Mouse (Mus musculus) megakaryocyte-erythroid progenitor cell, adult 5-6 weeks (primary cell): ENCODE measurements around the gene Amd1. TPM values are rescaled to one million over a fixed set of nuclear protein-coding genes. Genes with fewer than 3 reads are reported as not detected.

Experiments
- ATAC-seq: replicated peaks from 2 replicates; pipeline ENCODE4 v1.8.0; 2016; ENCODE audit warnings: mild to moderate bottlenecking, inconsistent platforms; ENCODE audit not compliant: severe bottlenecking, poor library complexity, low FRiP score, low TSS enrichment
- total RNA-seq, 2 experiments: library from RNA; stranded (forward) in 1 of 2; stranded (reverse) in 1 of 2; fragments of 200-1000, 215-1000 nt in 1 of 2; fragments of >200 nt in 1 of 2; fragmentation: Nextera tagmentation in 1 of 2; gene quantifications; 2 replicates each; pipeline ENCODE4 v1.2.3; 2014 to 2017

Gene Amd1
- total RNA-seq, 2 experiments from 2014 or later, result 196 to 272 TPM

DNA sequence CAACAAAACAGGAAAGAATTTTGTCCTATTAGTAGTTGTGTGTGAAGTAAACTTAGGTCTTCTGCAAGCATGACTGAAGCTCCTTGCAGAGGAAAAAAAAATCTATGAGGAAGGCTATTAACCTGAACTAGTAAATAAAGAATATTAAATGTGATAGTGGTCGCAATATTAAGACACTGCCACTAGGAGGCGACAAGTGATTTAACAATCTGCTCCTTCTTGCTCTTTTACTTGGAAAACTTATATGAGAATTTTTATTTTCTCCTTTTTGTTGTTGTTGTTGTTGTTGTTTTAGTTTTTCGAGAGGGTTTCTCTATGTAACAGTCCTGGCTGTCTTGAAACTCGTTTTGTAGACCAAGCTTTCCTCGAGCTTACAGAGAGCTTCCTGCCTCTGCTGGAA lies 43.0 kb downstream of the Amd1 start:
- peak; percentile 60 for ATAC-seq

DNA sequence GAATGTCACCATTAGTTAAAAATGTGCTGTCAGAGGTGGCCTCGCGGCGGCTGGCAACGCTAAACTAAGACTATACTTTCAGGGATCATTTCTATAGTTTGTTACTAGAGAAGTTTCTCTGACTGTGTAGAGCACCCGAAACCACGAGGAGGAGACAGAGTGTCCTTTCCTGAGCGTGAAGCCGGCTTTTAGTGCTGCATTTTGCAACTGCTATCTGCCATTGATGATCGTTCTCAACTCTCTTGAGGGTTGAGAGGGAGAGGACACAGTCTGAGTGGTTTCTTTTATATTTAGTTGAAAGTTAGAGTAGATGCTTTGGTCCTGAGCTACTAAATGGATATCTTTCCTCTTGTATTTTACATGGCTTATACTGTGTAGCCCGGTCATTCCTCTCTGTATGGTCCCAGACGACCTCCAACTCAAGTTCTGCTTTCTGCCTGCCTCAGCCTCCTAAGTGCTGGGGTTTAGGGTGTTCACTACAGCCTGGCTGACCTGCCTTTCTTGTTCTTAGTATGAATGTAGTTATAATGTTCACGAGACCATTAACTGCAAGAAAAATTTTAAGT lies 43.5 kb downstream of the Amd1 start:
- ATAC-seq, result peak; percentile 78

DNA sequence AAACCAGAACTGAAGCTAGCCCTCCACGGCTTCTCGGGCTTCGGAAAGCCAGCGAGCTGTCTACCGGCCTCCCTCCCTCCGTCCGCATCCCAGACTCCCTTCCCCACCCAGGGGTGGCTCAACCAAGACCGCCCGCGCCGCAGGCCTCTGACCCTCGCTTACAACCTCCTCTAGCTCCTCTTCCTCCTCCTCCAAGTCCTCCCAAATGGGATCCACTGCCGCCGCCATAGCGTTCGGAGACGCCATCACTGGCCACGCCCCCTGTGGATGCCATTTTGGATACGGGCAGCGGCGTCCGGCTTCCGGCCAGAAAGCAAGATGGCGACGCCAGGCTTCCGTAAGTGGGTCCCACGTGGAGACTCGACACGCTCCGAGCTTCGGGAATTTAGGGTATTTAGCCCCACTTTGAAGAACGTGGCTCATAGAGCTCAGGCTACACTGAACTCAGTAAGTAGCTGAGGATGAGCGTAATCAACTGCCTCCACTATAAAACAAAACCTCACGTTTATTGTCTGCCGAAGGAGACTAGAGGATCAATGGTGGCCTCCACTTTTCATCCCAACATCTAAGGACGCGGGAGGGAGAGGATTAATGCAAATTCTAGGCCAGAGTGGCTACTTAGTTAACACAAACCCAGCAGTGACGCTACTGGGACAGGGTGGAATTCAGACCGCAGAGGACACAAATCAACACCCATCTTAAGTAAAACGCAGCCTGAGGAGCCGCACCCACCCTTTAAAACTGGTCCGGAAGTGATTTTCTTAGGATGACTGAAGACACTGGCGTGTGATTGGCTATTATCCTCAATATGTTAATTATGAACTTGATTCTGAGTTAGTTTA lies 44.4 kb downstream of the Amd1 start, which contains the start of gene Gtf3c6:
Gtf3c6 (minus strand) TSS at position 695 of the 842 bp plus-strand sequence.
- ATAC-seq, result peak; percentile 57

DNA sequence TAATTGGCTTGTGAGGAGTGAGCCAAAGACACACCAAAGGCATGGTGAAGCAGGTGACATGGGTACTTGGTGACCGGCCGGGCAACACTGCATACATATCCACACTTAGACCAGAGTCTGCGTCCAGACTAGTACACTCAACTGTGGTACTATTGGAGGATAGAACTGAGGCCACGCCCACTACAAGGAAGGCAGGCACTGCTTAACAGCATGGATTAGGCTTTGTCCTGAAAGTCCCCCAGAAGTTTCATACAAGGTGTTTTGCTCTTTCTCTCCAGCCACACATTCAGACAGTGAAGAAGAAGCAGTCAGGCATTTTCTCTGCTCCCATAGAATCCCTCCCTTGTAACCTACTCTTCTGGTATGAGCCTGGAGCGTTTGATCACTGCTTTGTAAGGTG lies 45.3 kb downstream of the Amd1 start:
- ATAC-seq, result peak; percentile 42

DNA sequence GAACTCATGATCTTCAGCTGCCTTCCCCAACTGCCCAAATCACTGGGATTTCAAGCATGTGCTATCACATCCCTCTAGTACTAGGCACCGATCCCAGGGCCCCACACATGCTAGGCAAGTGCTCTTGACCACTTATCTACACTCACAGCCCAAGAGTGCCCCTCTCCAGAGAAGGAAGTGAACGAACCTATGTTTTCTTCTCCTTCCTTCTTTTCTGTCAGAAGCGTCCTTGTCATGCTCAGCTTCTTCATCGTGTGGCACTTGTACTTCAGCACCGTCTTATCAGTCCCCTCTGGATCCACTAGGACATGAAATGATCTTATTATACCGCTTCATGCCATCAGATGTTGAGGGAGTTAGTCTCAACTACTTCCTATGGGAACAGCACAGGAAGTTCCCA lies 51.0 kb downstream of the Amd1 start:
- no peak for ATAC-seq

DNA sequence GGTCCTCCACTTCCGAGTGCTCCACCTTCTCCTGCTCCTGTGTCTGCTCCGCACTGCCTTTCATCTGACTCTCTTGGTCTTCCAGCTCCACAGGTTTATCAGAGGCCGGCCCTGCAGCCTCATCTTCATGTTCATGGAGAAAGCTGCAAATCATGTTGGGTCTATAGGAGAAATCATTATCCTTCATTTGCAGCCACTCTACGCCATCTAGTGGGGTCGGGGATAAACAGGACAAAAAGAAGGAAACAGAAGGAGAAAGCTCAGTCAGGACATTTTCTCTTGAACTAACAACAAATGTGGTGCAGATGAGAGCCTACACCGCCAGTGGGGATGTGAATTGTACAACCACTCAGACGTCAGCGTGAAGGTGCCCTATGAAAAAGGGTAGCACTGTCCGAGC lies 52.4 kb downstream of the Amd1 start:
- ATAC-seq, result no peak

DNA sequence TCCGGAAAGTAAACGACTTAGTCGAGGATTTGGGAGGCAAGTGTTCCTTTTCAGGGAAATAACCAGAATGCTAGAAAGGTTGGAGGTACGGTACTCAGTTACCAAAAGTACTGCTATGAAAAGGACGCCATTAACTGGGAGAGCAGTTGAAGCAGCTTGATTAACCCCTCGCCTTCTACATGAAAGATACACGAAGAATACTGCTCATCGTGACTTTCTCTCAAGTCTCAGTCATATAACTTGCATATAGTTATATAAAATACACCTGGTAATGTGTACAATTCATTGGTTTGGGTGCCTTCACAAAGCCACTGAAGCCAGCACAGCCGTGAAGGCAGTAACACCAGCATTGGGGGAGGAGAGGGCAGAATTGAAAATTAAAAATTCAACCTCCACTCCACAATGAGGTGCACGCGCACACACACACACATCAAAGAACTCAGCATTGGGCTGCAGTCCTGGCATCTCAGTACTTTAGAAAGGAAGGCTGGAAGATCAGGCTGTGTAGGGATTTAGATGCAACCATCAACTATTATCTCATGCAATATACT lies 54.7 kb downstream of the Amd1 start:
- no peak for ATAC-seq

DNA sequence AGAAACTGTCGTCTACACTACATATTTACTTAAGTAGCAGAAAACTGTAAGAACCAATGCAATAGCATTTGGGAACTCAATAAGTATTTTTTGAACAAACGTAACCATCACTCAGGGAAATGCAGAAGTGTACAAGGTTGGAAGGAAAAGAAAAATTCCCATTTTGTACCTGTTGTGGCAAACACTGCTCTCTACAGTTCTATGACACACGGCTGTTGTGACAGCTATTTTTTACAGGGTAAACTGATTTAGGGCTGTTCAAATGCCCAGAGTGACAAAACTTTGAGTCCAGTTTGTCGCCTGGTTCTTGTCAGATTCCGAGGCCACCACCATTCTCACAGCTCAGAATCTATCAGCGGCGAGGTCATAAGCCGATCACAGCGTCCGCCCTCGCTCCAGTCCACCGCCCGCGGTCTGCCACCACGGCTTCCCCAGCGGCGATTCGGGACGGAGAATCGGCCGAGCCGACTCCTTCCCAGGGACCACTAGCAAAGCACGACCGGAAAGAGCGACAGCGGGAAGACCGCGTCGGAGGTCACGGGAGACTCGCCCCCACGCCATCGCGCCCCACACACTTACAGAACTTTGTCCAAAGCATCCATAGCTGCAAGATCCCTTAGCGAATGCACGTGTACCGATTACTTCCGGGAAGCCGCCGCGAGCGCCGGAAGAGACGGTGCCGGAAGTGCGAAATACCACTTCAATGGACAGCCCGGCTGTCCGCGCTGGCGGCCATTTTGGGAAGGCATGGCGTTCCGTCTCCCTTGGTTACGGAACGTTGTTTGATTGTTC lies 55.4 kb downstream of the Amd1 start, which contains the start of gene Rpf2:
Rpf2 (minus strand) TSS at position 663 of the 792 bp plus-strand sequence.
- peak; percentile 93 for ATAC-seq

DNA sequence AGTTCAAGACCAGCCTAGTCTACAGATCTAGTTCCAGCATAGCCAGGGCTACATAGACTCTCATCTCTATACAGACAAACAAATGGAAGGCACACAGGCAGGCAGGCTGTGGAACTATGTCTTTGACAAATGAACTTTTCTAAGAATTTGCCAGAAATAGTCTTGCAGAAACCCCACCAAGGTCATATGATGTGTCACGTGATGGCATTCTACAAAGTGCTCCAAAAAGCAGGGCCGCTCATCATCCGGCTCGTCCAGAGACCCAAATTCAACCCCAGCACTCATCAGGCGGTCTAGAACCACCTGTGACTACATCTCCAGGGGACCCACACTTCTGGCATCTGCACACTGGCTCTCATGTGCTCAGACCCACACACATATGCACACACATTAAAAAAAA lies 64.2 kb downstream of the Amd1 start:
- ATAC-seq, result no peak

Other genes starting within 250 kb of the Amd1 start
- 44.2 and 51.6 TPM in 2 replicates for gene Slc16a10, start 159.9 kb downstream of the Amd1 start, total RNA-seq (2014; fragmentation: Nextera tagmentation)
- 27.1 and 35.5 TPM in 2 replicates for gene Slc16a10, start 159.9 kb downstream of the Amd1 start, total RNA-seq (2017)
- 70.6 and 102 TPM in 2 replicates for gene Rpf2, start 55.1 kb downstream of the Amd1 start, total RNA-seq (2014; fragmentation: Nextera tagmentation)
- 263 and 350 TPM in 2 replicates for gene Rpf2, start 55.1 kb downstream of the Amd1 start, total RNA-seq (2017)
- 66.5 and 85.8 TPM in 2 replicates for gene Gtf3c6, start 44.1 kb downstream of the Amd1 start, total RNA-seq (2014; fragmentation: Nextera tagmentation)
- 152 and 249 TPM in 2 replicates for gene Gtf3c6, start 44.1 kb downstream of the Amd1 start, total RNA-seq (2017)
- gene Cdk19, start 37.4 kb upstream of the Amd1 start, total RNA-seq (2014; fragmentation: Nextera tagmentation), result 16.6 and 17.4 TPM in 2 replicates
- 24.0 and 25.4 TPM in 2 replicates for gene Cdk19, start 37.4 kb upstream of the Amd1 start, total RNA-seq (2017)